Mouse (Mus musculus) CH12.LX (cell line): ENCODE data around the gene Cxcr5. TPM values are rescaled to one million over a fixed set of nuclear protein-coding genes. Genes with fewer than 3 reads are reported as not detected.

ENCODE experiments used
- DNase-seq: peaks from one replicate; pipeline ENCODE4 v3.0.0-alpha.2; 2013; ENCODE audit errors: extremely low read depth
- H3K27ac ChIP-seq: 2 replicates; pipeline ENCODE4 v1.5.1; 2012; ENCODE audit warnings: low read depth, mild to moderate bottlenecking, control low read depth, moderate library complexity; ENCODE audit not compliant: insufficient read depth
- H3K27me3 ChIP-seq: replicated peaks from 2 replicates; pipeline ENCODE3; 2012; ENCODE audit warnings: inconsistent platforms
- H3K36me3 ChIP-seq, 2 experiments: replicated peaks in 1 of 2; 2 replicates each; pipeline versions ENCODE3 to v1.6.1; 2012; ENCODE audit warnings: inconsistent platforms in 1 of 2, low read length in 1 of 2, mild to moderate bottlenecking in 1 of 2, mixed read lengths in 1 of 2, moderate library complexity in 1 of 2; ENCODE audit not compliant: control insufficient read depth in 1 of 2, insufficient read depth in 1 of 2
- H3K4me1 ChIP-seq, 2 experiments: 2 replicates each; pipeline ENCODE4 v1.6.1; 2012; ENCODE audit warnings: inconsistent platforms in 1 of 2, moderate library complexity in 1 of 2; ENCODE audit not compliant: insufficient read depth in 2 of 2, control insufficient read depth in 1 of 2
- H3K4me2 ChIP-seq: 2 replicates; pipeline ENCODE4 v1.6.1; 2012; ENCODE audit warnings: low read depth, mild to moderate bottlenecking, control low read depth; ENCODE audit not compliant: poor library complexity, insufficient read depth, severe bottlenecking
- H3K4me3 ChIP-seq, 3 experiments: fragments of 150-350 bp in 1 of 3; sonication (generic) in 1 of 3; replicated peaks in 1 of 3; 2 replicates each; pipeline versions ENCODE3 to v1.5.1; 2011 to 2012; ENCODE audit warnings: low read depth in 2 of 3, low read length in 2 of 3, mild to moderate bottlenecking in 2 of 3, moderate library complexity in 2 of 3, control low read depth in 1 of 3, improper control_type of control experiment in 1 of 3, inconsistent platforms in 1 of 3, mixed read lengths in 1 of 3; ENCODE audit not compliant: poor library complexity in 1 of 3
- H3K79me2 ChIP-seq: replicated peaks from 2 replicates; pipeline ENCODE4 v1.6.1; 2012; ENCODE audit warnings: mild to moderate bottlenecking, moderate library complexity; ENCODE audit not compliant: control insufficient read depth, poor library complexity, insufficient read depth, severe bottlenecking; ENCODE audit errors: extremely low read depth
- H3K9ac ChIP-seq: 2 replicates; pipeline ENCODE4 v1.6.1; 2012; ENCODE audit warnings: low read depth, mild to moderate bottlenecking, control low read depth, moderate library complexity; ENCODE audit not compliant: insufficient read depth
- H3K9me3 ChIP-seq: replicated peaks from 2 replicates; pipeline ENCODE3; 2012; ENCODE audit warnings: low read length, inconsistent platforms, mixed read lengths
- BHLHE40 ChIP-seq: IDR thresholded peaks from 2 replicates; pipeline ENCODE4 v1.6.1; 2011; ENCODE audit warnings: mild to moderate bottlenecking, low read depth, low read length, improper control_type of control experiment
- CHD1 ChIP-seq: IDR thresholded peaks from 2 replicates; pipeline ENCODE4 v1.6.1; 2012; ENCODE audit warnings: low read depth, low read length, improper control_type of control experiment, inconsistent platforms
- CHD2 ChIP-seq: IDR thresholded peaks from 2 replicates; pipeline ENCODE4 v1.6.1; 2011; ENCODE audit warnings: low read length, improper control_type of control experiment
- CTCF ChIP-seq, 2 experiments: IDR thresholded peaks in 1 of 2; conservative IDR thresholded peaks in 1 of 2; 2 replicates each; pipeline ENCODE4 v1.5.1; 2011 to 2012; ENCODE audit warnings: low read depth in 2 of 2, low read length in 2 of 2, improper control_type of control experiment in 1 of 2, inconsistent platforms in 1 of 2, mild to moderate bottlenecking in 1 of 2, moderate library complexity in 1 of 2
- ELF1 ChIP-seq: IDR thresholded peaks from 2 replicates; pipeline ENCODE4 v1.6.1; 2014; ENCODE audit warnings: low read depth, mild to moderate bottlenecking, inconsistent platforms, low read length, improper control_type of control experiment
- EP300 ChIP-seq: IDR thresholded peaks from 2 replicates; pipeline ENCODE4 v1.6.1; 2011; ENCODE audit warnings: low read length, improper control_type of control experiment
- ETS1 ChIP-seq: conservative IDR thresholded peaks from 2 replicates; pipeline ENCODE4 v1.6.1; 2012; ENCODE audit warnings: low read depth, mild to moderate bottlenecking, inconsistent platforms, low read length, improper control_type of control experiment, moderate library complexity
- GABPA ChIP-seq: IDR thresholded peaks from 2 replicates; pipeline ENCODE4 v1.6.1; 2012; ENCODE audit warnings: low read depth, low read length, improper control_type of control experiment, inconsistent platforms; ENCODE audit not compliant: insufficient replicate concordance
- HCFC1 ChIP-seq: IDR thresholded peaks from 2 replicates; pipeline ENCODE4 v1.6.1; 2012; ENCODE audit warnings: low read depth, mild to moderate bottlenecking, inconsistent platforms, low read length, improper control_type of control experiment
- IRF4 ChIP-seq: IDR thresholded peaks from 2 replicates; pipeline ENCODE4 v1.6.1; 2014; ENCODE audit warnings: low read depth, mild to moderate bottlenecking, inconsistent platforms, low read length, improper control_type of control experiment
- JUN ChIP-seq: IDR thresholded peaks from 2 replicates; pipeline ENCODE4 v1.6.1; 2011; ENCODE audit warnings: low read depth, mild to moderate bottlenecking, low read length, improper control_type of control experiment, moderate library complexity; ENCODE audit not compliant: insufficient read depth
- JUND ChIP-seq: conservative IDR thresholded peaks from 2 replicates; pipeline ENCODE4 v1.6.1; 2011; ENCODE audit warnings: low read depth, low read length, improper control_type of control experiment
- KAT2A ChIP-seq: IDR thresholded peaks from 2 replicates; pipeline ENCODE4 v1.6.1; 2012; ENCODE audit warnings: low read length, improper control_type of control experiment, inconsistent platforms; ENCODE audit not compliant: insufficient replicate concordance
- MAFK ChIP-seq: IDR thresholded peaks from 2 replicates; pipeline ENCODE4 v1.6.1; 2011; ENCODE audit warnings: low read length, improper control_type of control experiment; ENCODE audit not compliant: insufficient replicate concordance
- MAX ChIP-seq: IDR thresholded peaks from 2 replicates; pipeline ENCODE4 v1.6.1; 2011; ENCODE audit warnings: low read length, improper control_type of control experiment
- MAZ ChIP-seq: IDR thresholded peaks from 2 replicates; pipeline ENCODE4 v1.6.1; 2012; ENCODE audit warnings: low read depth, mild to moderate bottlenecking, inconsistent platforms, low read length, improper control_type of control experiment, moderate library complexity
- MEF2A ChIP-seq: IDR thresholded peaks from 2 replicates; pipeline ENCODE4 v1.6.1; 2014; ENCODE audit warnings: low read depth, mild to moderate bottlenecking, inconsistent platforms, low read length, improper control_type of control experiment, borderline replicate concordance
- MXI1 ChIP-seq: IDR thresholded peaks from 2 replicates; pipeline ENCODE4 v1.6.1; 2011; ENCODE audit warnings: mild to moderate bottlenecking, low read depth, low read length, improper control_type of control experiment
- MYC ChIP-seq: IDR thresholded peaks from 2 replicates; pipeline ENCODE4 v1.6.1; 2011; ENCODE audit warnings: low read depth, mild to moderate bottlenecking, improper control_type of control experiment, low read length
- POLR2AphosphoS2 ChIP-seq: IDR thresholded peaks from 2 replicates; pipeline ENCODE4 v1.6.1; 2011; ENCODE audit warnings: low read depth, low read length, improper control_type of control experiment
- RCOR1 ChIP-seq: conservative IDR thresholded peaks from 2 replicates; pipeline ENCODE4 v1.6.1; 2012; ENCODE audit warnings: low read depth, mild to moderate bottlenecking, inconsistent platforms, low read length, improper control_type of control experiment
- SIN3A ChIP-seq: IDR thresholded peaks from 2 replicates; pipeline ENCODE4 v1.6.1; 2012; ENCODE audit warnings: low read length, improper control_type of control experiment, inconsistent platforms
- TCF12 ChIP-seq: IDR thresholded peaks from 2 replicates; pipeline ENCODE4 v1.6.1; 2014; ENCODE audit warnings: low read depth, mild to moderate bottlenecking, inconsistent platforms, low read length, improper control_type of control experiment
- ZC3H11A ChIP-seq: IDR thresholded peaks from 2 replicates; pipeline ENCODE4 v1.6.1; 2012; ENCODE audit warnings: low read depth, mild to moderate bottlenecking, inconsistent platforms, low read length, improper control_type of control experiment
- ZKSCAN1 ChIP-seq: IDR thresholded peaks from 2 replicates; pipeline ENCODE4 v1.6.1; 2012; ENCODE audit warnings: low read depth, inconsistent platforms, low read length, improper control_type of control experiment, borderline replicate concordance
- ZNF384 ChIP-seq: IDR thresholded peaks from 2 replicates; pipeline ENCODE4 v1.6.1; 2012; ENCODE audit warnings: low read depth, low read length, improper control_type of control experiment, inconsistent platforms
- dilution Hi-C: fragments of 300-500 bp; cut with MboI; formaldehyde crosslinking; loops from 2 replicates; pipeline ENCODE4 v1.14.3; 2020; ENCODE audit warnings: low sequenced_read_pairs; ENCODE audit not compliant: extremely low pct_unique_long_range_greater_than_20kb, extremely low pct_ligation_motif_present
- in situ Hi-C: fragments of 300-500 bp; cut with MboI; formaldehyde crosslinking; loops from 3 replicates; pipeline ENCODE4 v1.14.3; 2019; ENCODE audit warnings: low sequenced_read_pairs, low pct_ligation_motif_present, low pct_unique_long_range_greater_than_20kb, mixed read lengths
- polyA plus RNA-seq: library from polyadenylated mRNA; unstranded; fragments of >175 nt; gene quantifications from 2 replicates; pipeline ENCODE4 v1.2.1, GENCODE M21; 2012; ENCODE audit warnings: low read depth; ENCODE audit not compliant: insufficient read length
- total RNA-seq, 2 experiments: library from RNA; depleted of rRNA; stranded (reverse); fragments of 300-350 nt in 1 of 2; fragments of >200 nt in 1 of 2; gene quantifications; 2 replicates each; pipeline ENCODE4 v1.2.3; 2012 to 2014

The Cxcr5 gene
- total and polyA plus RNA-seq, 3 experiments, result 30.2 to 93.4 (median 70.5) TPM

DNA sequence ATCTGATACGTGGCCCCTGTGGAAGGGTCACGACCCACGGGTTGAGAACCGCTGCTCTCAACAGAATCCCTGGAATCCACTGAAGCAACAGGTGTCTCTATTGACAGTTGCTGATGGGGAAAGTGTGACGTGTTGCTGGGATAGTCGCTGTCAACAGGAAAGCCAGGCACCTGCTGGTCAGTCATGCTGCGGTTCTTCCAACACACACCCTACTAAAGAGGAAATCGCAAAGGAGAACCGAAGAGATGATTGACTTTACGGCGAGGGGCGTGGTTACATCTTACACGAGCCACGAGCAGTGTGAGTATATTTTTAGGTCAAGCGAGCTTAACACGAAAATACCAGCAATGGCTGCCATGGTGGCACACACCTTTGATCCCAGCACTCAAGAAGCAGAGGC lies 20.7 kb upstream of the Cxcr5 start:
- Histone ChIP-seq H3K4me3 (no peak overlapping the region), H3K27ac (no peak overlapping the region), H3K4me2 (no peak overlapping the region), H3K27me3 (no peaks in the 10 kb centered on the region), H3K4me1 (peaks cover 17 to 54% of the 10 kb centered on the region in 2 experiments), H3K79me2 (no peaks in the 10 kb centered on the region), H3K9ac (no peak overlapping the region), H3K36me3 (no peaks in the 10 kb centered on the region), H3K9me3 (peaks cover 11% of the 10 kb centered on the region)
- no peak for TF ChIP-seq CHD1
- no peak for TF ChIP-seq GABPA
- peak; percentile 78; the same call in 1 of the 2 replicates for TF ChIP-seq MEF2A
- 0 out of 2 replicates have a peak, but pooled peaks have one; percentile 51 for TF ChIP-seq TCF12
- no peak for TF ChIP-seq MAFK
- TF ChIP-seq JUN, result no peak
- TF ChIP-seq ZKSCAN1, result no peak
- TF ChIP-seq CHD2, result no peak
- TF ChIP-seq EP300, result peak; percentile 52; the same call in 1 of the 2 replicates
- TF ChIP-seq MAX, result 0 out of 2 replicates have a peak, but pooled peaks have one; percentile 27
- no peak for TF ChIP-seq ZC3H11A
- TF ChIP-seq IRF4, result no peak
- TF ChIP-seq RCOR1, result no peak
- TF ChIP-seq ETS1, result peak; percentile 80
- TF ChIP-seq HCFC1, result no peak
- no peak for TF ChIP-seq ELF1
- TF ChIP-seq MYC, result 0 out of 2 replicates have a peak, but pooled peaks have one; percentile 18
- TF ChIP-seq MAZ, result no peak
- TF ChIP-seq SIN3A, result 0 out of 2 replicates have a peak, but pooled peaks have one; percentile 21
- TF ChIP-seq BHLHE40, result peak; percentile 85
- TF ChIP-seq CTCF (conservative IDR thresholded peaks at IDR 0.05 in 1 of 2, IDR thresholded peaks at IDR 0.05 in 1 of 2; ENCODE audit: low read depth in 2 of 2, low read length in 2 of 2), result no peak
- TF ChIP-seq JUND, result no peak
- in situ Hi-C loops, result no loop called here
- dilution Hi-C loops, result no loop called here
- DNase-seq, result peak; percentile 86

DNA sequence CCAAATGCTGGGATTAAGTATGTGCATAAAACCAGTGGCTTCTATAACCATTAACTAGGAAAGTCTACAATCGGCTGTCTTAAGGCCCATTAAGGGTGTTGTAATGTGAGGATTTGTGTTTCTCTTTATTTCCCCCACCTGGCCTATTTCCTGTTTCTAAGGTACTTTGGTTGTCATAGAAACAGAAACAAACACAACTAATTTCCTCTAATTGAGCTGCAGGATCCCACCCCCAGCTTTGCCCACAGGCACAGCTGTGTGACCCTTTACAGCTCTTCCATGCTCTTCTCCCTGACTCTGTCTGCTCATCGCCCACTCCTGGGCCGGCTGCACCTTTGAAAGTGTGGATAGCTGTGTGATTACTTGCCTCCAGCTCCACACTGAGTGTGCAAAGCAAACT lies 19.7 kb upstream of the Cxcr5 start:
- no peaks in the 10 kb centered on the region for H3K79me2 ChIP-seq
- in situ Hi-C loops (no loop called here), dilution Hi-C loops (no loop called here)
- peaks cover 11% of the 10 kb centered on the region for H3K9me3 ChIP-seq
- H3K9ac ChIP-seq, result no peak overlapping the region
- DNase-seq, result peak; percentile 74
- peak overlapping the region; percentile 33; the same call in 1 of the 2 replicates for H3K27ac ChIP-seq
- no peaks in the 10 kb centered on the region for H3K27me3 ChIP-seq
- no peak overlapping the region for H3K4me3 ChIP-seq
- H3K36me3 ChIP-seq, result no peaks in the 10 kb centered on the region
- peaks cover 13 to 53% of the 10 kb centered on the region in 2 experiments; a peak in 3 of 4 replicates for H3K4me1 ChIP-seq
- no peak for TF ChIP-seq MAZ
- TF ChIP-seq MAX, result 0 out of 2 replicates have a peak, but pooled peaks have one; percentile 6
- TF ChIP-seq POLR2AphosphoS2, result no peak
- TF ChIP-seq ETS1, result peak; percentile 35; the same call in 1 of the 2 replicates
- no peak for TF ChIP-seq RCOR1
- TF ChIP-seq MXI1, result no peak
- no peak for TF ChIP-seq KAT2A
- no peak for TF ChIP-seq ZKSCAN1
- no peak for TF ChIP-seq ZNF384
- TF ChIP-seq TCF12, result 0 out of 2 replicates have a peak, but pooled peaks have one; percentile 20
- TF ChIP-seq MAFK, result no peak
- no peak for TF ChIP-seq JUN
- H3K4me2 ChIP-seq, result no peak overlapping the region
